Mouse (Mus musculus): ENCODE data around the gene Efna1.

Efna1 gene

DNA sequence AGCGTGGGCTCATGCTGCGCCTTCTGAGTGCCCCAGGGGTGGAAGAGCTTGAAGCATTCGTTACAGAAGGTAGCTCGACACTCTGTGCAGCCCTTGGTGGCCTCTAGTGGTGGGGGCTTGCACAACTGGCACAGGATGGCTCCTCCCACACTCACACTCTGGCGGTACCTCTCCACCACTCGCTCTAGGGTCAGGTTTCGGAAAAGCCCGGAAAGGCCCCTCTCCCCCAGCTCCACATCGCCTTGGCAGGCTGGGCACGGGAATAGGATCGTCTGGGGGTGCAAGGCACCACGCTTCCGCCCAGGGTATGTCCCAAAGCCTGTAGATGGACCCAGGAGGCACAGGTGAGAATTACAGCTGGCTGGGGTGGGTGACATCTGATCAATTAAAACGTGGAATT lies 37.3 kb downstream of the Efna1 start:
- no peak for DNase-seq (ENCODE audit: low spot score)

DNA sequence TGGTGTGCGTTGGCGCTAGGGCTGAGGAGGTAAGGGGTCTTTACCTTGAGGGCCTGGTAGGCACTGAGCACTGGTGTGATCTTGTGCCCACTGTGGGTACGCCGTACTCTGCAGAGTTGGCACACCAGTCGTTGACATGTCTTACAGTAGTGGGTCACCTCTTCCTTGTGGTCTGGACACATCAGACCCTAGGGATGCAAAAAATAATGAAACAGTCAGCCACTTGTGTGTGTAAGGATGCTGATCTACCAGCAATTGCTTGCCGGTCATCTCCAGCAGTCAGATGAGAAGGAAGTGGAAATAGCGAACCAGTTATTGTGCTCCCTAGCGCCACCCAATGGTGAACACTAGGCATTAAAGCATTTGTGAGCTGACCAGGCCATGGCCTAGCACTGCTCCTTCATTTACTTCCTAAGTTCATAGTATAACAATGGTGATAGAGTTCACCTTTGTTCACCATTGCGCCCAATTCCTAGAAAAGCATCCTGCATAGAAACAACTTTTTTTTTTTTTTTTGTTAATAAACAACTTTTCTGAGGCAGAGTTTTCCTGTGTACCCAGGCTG lies 38.5 kb downstream of the Efna1 start:
- peak; percentile 47 for DNase-seq (ENCODE audit: low spot score)

DNA sequence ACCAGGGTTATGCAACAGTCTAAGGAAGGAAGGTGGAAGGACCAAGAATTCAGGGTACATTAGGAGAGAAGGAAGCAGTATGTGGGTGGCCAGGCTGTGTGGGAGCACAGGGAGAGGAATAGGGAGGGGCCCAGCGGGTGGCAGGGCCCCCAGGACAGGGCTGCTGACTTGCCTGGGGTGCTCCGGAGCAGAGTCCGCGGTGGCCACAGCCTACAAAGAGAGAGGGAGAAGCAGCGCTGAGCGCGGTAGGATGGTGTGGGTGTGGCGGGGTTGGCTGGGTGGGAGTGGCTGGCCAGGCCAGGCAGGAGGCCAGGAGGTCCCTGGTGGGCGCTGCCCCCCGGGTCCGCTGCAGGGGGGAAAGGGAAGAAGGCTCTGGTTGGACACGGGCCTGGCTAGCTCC lies 42.4 kb downstream of the Efna1 start:
- no peak for DNase-seq (ENCODE audit: low spot score)

DNA sequence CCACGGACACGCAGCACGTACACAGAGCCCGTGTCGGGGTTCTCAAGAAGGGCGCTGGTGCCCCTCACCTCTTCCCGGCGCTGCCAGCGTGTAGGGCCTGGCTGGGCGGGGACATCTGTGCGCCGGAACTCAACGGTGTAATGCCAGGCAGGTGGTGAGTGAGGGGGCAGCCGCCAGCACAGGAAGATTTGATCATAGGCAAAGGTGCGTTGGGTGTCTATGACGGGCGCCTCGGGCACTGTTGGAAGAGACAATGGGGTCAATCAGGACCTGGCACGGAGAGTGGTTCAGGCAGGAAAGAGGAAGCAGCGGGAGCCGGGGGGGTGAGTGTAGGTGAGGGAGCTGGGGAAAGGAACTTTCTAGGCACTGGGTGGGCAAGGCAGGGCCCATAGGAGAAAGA lies 43.3 kb downstream of the Efna1 start:
- no peak for DNase-seq (ENCODE audit: low spot score)

DNA sequence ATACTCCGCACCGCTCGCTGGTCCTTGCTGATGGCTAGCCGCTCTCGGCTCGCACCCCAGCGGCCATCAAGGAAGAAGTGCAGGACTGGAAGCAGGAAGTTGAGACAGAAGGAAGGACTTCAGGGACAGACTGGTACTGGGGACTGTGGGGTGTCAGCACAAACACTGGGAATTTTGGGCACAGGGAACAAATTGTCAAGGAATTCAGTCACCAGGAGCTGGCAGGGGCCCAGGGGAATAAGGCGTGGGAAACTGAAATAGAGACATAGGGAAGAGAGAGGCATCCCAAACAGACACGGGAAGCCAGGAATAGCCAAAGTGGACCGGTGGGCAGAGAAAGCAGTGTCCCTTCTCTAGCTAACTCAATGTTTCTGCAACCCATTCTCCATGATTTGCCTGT lies 44.4 kb downstream of the Efna1 start:
- DNase-seq (ENCODE audit: low spot score), result no peak

DNA sequence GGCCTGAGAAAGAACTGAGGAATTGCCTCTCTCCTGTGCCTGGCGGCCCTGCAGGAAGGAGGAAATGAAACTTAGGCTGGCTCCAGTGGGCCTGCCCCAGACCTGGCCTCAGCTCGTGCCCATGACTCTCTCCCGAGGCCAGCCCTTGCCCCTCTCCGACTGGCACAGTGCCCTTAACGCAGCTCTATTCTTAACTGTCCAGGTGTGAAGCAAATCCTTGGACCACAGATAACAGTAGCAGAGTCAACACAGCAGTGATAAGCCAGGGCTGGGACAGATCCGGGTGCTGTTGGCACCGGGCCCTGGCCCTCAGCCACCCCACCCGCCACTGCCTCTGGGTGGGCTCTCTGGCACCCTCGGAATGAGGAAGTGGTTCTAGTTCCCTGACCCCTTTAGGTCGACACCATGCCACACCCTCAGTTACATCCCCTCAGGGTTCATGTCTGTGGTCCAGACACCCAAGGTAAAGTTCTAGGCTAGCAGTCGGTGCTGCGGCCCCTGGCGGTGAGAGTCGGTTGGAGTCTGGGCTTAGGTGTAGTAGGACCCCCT lies 47.3 kb downstream of the Efna1 start:
- no peak for DNase-seq (ENCODE audit: low spot score)

DNA sequence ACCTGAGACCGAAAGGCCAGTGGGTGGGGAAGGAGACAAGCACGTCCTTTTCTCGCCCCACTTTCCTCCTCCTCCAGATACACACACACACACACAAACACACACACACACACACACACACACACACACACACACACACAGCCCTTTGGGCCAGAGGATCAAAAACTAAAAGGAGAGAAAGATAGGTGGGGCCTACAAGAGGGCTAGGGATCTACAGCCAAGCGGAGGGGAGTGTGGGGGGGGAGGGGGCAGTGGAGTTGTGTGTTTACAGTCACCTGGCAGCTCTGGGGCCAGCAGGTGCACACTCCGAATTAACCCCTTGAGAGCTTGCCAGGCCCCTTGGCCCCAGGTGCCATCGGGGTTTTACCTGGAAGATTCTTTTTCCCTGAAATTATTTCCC lies 48.3 kb downstream of the Efna1 start:
- no peak for DNase-seq (ENCODE audit: low spot score)

DNA sequence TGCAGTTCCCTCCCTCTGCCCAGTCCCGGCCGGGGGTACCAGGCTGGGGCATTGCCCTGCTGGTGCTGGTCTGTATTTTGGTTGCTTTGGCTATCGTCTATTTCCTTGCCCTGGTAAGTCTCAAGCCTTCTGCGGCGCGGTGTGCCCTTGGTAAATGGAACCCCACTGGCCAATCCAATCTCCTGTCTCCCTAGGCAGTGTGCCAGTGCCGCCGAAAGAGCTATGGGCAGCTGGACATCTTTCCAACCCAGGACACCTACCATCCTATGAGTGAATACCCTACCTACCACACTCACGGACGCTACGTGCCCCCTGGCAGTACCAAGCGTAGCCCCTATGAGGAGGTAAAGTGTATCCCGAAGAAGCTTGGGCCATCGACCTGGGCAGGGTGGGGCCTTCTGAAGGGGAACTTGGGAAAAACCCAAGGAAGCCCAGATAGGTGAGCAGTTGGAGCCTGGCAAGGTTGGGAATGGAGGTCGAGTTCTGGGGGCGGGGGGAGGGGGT lies 49.1 kb downstream of the Efna1 start:
- no peak for DNase-seq (ENCODE audit: low spot score)

DNA sequence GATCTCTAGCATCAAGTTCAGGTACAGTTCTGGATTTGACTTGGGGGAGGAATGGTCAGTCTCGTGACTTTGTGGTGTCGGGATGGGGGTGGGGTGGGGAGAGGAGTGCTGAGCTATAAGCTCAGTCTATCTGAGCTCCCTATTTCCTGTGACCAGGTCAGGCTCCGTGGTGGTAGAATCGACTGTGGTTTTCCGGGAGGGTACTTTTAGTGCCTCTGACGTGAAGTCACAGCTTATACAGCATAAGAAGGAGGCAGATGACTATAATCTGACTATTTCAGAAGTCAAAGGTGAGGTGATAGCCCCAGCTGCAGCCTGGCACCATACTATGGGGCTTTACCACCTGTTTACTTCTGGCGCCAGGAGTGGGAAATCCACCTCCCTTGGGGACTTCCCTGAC lies 49.6 kb downstream of the Efna1 start:
- no peak for DNase-seq (ENCODE audit: low spot score)

DNA sequence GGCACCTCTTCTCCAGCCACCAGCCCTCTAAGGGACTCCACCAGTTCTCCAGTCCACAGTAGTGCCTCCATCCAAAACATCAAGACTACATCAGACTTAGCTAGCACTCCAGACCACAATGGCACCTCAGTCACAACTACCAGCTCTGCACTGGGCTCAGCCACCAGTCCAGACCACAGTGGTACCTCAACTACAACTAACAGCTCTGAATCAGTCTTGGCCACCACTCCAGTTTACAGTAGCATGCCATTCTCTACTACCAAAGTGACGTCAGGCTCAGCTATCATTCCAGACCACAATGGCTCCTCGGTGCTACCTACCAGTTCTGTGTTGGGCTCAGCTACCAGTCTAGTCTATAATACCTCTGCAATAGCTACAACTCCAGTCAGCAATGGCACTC lies 50.4 kb downstream of the Efna1 start:
- DNase-seq (ENCODE audit: low spot score), result no peak

DNA sequence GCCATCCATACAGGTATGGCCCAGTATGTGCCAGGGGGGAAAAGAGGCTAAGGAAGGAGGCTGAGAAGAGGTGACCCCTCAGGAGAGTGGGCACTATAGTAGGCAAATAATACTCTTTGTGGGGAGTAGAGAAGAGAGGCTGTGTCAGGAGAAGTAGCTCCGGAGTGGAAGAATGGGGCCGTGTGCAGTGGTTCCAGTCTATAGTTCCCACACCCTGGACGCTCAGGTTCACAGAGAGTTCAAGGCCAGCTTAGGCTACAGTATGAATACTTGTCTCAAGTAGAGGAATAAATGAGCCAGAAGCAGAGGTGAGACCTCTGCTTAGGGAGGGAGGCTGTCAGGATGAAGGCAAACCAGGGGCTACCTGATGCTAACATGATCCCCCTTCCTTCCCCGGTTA lies 51.7 kb downstream of the Efna1 start:
- no peak for DNase-seq (ENCODE audit: low spot score)

DNA sequence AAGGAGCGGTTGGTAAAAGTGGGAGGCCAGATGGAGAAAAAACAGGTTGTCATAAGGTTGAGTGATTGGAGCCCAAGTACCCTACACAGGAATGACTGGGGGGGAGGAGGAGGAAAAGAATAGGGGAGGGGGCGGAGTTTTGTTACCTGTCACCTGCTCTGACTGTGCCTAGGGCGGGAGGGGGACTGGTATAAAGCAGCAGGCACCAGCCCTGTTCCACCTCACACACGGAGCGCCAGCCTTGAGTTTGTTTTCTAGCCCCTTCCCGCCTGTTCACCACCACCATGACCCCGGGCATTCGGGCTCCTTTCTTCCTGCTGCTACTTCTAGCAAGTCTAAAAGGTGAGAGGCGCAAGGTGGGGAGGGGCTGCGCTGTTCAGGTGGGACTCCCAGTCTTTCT lies 52.1 kb downstream of the Efna1 start, which contains the start of gene Muc1:
Muc1 (plus strand) TSS at position 222 of the 400 bp plus-strand sequence.
- DNase-seq (ENCODE audit: low spot score), result peak; percentile 34

DNA sequence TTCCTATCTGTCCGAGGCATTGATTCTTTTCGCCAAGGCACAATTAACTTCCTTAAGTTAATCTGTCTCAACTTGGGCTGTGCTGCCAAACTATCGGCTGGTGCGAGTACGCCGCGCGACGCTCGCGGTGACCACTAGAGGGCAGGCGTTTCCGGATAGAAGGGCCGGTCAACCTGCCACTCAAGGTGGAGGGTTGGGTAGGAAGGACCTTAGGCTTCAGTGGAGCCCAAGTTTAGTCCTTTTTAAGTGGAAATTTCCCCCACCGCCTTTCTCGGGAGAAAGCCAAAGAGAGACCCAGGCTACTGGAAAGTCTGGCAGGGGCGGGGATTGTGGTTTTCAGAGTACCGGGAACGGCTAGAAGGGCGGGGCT lies 52.8 kb downstream of the Efna1 start:
- DNase-seq (ENCODE audit: low spot score), result peak; percentile 85

DNA sequence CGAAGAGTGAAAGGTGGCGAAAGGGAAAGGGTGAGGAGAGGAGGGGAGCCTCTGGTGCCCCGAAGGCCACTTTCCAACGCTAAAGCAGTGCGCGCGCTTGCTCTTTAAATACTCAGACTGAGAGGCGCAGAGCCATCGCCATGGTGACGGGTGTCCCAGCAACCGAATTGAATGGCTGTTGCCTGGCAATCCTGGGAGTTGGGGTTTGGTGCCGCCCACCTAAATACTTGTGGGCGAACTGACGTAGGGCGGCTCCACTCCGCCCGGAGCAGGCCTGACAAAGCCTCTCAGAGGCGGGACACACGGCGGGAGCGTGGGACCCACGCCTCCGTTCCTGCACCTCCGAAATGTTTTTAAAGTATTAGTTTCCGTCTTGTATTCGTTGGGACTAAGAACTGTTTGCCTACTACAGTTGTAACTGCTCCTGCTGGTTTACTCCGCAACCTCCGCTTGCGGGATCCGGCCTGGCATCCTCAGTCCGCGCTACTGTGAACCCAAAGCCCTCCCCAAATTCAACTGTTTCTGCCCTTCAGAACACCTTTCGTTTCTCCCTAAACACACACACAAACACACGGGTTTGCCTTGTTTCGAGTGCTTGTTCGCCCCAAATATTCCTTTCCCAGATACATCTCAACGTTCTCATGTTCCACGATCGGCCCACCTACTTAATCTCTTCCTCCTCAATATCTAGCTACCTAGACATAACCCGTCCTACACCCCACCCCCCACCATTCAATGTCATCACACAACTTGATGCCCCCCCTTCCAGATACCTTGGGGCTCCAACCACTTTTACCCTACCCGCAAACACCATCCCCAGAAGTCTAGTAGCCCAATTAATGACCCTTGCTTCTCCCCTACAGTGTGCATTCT lies 53.4 kb downstream of the Efna1 start:
- DNase-seq (ENCODE audit: low spot score), result peak; percentile 87

DNA sequence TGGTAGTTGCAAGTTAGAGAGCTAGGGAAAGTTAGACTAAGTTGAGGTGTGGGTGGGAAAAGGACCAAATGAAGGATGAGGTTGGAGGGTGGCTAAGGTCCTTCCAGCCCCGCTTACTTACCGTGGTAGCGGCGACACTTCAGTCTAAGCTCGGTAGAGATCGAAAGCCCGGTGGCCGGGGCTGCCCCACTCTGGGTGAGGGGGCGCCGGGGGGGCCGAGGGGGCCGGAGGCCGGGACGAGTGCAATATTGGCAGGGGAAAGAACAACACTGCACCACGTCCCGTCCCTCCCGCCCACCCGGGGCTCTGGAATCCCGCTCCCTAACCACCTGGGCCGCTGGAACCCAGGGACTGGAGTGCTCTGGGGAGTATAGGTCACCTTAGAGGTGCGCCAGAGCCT lies 54.0 kb downstream of the Efna1 start, which contains the start of gene Mtx1:
Mtx1 (minus strand) TSS at position 189 of the 400 bp plus-strand sequence.
- no peak for DNase-seq (ENCODE audit: low spot score)

DNA sequence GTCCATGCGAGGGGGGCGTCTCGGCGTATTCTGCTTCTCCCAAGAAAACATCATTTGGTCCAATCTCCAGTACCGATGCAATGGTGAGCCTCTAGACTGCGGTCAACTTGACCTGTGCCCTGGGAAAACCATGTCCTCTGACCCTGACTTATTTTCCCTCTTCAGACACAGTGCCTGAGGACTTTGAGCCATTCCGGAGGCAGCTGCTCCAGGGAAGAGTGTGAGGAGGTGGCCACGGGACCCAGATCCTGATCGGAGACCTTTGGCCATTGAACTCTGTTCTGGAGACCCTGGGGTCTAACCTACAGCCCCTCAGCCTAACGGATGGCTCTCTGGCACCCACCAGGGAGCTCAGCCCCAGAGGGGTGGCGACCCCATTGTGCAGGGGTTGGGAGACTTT lies 54.6 kb downstream of the Efna1 start:
- DNase-seq (ENCODE audit: low spot score), result no peak

DNA sequence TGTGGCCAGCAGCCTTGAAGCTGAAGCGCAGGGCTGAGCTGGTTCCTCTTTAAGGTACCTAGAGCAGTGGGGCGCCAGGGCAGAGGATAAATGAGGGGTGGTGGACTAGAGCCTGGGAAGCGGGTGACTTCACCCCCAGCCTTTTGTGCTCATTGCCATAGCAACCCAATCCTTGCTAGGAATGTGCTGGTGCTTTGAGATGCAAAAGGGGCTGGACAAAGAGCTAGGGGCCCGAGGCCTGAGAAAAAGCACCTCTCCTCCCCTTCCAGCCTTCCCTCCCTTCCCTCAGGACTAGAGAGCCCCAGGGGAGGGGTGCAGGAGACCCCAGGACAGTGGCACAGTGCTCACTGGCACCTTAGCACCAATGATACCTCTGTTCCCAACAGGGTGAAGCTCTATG lies 55.0 kb downstream of the Efna1 start:
- DNase-seq (ENCODE audit: low spot score), result no peak

DNA sequence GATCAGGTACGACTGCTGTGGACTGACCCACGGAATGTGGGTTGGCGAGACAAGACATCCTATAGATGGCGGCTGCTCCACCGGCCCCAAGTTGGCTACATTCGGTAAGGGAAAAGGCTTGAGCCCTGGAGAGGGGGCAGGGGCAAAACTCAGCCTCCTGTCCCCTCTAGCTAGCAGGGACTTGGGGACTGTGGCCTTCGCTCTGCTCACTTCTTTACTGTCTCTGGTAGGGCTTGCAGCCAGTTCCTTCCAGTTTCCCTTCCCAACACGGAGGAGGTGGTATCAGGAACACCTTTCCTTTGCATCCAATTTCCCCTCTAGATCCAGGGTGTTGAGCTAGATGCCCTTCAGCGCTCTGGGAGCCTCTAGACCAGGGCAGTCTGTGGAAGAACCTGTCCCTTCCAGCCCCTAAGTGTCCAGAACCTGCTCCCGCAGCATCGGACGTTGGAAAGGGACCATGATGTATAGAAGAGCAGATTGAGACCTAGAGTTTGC lies 55.6 kb downstream of the Efna1 start:
- DNase-seq (ENCODE audit: low spot score), result no peak

DNA sequence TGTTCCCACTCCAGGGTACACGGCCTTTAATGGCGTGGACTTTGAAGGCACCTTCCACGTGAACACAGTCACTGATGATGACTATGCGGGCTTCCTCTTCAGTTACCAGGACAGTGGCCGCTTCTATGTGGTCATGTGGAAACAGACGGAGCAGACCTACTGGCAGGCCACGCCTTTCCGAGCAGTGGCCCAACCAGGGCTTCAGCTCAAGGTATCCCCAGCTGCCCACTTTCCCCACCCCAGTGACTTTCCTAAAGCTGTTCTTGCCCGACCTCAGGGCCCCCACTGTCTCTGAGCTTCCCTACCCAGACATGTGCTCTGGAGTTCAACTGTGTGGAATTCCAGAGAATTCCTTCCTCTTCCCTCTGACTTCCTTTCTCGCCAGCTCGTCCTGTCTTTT lies 56.1 kb downstream of the Efna1 start:
- DNase-seq (ENCODE audit: low spot score), result no peak

All from testis, postnatal 14 days (tissue).